Mouse (Mus musculus) spleen, adult 18-20 months (tissue): ENCODE measurements around the gene Zmynd8.
A peak's percentile ranks its signal among the peaks of the same experiment; 100 is the strongest.

Experiments used
- DNase-seq, 2 experiments: peaks; one replicate each; pipeline ENCODE4 v3.0.0; 2022; ENCODE audit warnings: mixed read lengths in 2 of 2

Gene Zmynd8

DNA sequence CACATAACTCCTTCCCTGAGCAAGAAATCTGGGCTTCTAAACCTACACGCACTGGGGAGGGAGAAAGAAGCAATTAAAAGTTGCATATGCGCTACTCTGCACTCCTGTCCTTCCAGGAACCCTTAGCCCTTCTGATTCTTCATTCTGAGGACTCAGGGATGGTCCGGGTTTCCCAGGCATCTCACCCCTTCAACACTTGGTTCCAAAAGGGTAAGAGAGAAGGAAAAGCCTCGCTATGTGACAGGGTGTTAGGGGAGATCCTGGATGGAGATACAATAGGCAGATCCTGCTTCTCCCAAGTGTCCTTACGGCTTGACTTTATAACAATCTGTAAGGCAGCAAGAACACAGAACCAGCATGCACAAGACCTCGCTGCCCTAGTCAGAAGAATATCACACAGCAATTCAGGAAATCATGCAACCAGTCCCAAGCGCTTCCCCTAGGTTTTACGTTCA is 19.9 kb downstream of the Zmynd8 start:
- no peak for DNase-seq

DNA sequence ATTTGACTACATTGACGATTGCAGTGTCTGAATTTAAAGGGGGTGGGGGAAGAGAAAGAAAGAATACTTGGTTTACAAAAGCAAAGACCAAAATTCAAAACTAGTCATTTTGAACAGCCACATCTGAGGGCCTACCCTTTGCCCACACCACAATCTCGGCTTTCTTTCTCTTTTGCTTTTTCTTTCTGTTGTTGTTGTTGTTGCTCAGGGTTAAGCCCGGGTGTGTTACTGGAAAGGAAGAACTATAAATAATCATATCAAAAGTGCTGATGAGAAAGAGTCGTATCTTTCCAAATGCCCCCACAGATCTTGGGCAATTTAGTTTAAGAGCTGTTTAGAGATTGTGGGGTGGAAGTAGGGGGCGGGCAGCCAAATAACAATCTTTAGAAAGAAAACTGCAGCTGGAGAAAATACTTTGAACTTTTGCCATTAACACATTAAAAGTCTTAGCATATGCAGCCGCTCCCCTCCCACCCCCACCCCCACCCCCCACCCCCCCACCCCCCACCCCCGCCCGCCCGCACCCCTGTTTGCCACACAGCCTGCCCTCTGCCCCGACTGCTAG is 20.7 kb downstream of the Zmynd8 start:
- DNase-seq: no peak

DNA sequence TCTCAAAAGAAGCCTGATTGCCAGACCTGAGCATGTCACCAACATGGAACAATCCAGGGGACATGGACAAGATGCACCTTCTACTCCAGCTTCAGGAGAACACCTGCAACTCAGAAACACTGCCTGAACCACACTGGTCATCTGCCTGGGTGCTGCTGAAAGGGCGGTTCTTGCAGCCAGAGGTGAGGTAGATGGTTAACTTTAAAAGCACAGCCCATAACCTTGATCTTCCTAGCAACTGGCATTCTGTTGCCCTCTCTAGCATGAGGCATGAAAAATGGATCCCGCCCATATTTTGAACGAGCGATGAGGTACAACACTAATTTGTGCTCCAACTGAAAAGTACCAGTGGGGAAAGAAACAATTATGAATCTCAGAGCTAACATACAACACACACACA is 21.6 kb downstream of the Zmynd8 start:
- DNase-seq: no peak

DNA sequence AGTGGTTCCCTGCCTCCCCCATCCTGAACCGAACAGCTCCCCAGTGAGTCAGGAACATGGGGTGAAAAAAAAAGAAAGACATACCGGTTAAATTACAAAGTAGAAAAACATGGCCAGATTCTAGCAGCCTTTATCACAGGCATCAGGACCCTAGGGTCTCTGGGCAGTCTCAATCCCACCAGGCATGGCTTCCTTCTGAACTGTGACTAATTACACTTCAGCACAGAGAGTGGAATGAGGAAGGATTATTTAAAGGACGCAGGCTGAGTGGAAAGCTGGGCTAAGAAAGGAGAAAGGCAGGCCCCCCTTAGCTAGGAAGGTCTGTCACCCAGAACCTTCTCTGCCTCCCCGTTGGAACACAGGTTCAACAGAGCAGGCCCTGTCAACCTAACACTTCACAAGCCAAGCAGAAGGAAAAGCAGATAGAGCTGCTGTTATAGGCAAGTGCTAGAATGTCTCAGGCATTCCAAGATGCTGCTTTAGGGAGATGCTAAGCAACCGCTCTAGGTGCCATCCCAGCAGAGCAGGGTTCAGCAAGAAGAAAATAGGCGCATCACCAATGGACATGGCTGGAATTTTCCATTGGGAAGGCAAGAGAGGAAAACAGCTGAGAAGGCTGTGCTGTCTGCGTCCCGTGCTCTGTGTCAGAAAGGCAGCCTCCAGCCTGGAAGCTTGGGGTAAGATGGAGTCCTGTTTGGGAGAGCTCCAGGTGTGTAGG is 22.5 kb downstream of the Zmynd8 start:
- DNase-seq: no peak

DNA sequence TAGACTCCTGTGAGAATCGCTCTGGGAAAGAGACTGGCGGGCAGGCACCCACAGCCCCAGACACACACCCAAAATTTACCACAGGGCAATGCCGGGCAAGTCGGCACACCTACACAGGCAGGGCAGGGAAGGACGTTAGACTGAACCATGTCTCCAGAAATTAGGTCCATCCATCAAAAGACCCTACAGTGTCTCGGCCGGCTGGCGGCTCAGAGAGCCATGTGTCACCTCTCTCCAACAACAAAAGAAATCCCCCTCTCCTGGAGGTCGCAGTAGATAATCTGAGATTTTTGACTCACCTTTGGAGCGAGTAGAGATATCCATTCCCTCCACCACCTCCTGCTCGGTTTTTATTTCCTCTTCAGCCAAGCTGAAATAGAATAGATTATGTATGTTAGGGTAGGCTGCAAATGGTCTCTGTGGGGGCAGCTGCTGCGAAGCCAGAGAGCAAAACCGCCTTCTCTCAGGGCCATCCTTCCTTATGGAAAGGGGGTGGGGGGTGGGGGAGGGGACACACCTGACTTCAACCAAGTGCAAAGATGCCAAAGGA is 23.3 kb downstream of the Zmynd8 start:
- no peak for DNase-seq

DNA sequence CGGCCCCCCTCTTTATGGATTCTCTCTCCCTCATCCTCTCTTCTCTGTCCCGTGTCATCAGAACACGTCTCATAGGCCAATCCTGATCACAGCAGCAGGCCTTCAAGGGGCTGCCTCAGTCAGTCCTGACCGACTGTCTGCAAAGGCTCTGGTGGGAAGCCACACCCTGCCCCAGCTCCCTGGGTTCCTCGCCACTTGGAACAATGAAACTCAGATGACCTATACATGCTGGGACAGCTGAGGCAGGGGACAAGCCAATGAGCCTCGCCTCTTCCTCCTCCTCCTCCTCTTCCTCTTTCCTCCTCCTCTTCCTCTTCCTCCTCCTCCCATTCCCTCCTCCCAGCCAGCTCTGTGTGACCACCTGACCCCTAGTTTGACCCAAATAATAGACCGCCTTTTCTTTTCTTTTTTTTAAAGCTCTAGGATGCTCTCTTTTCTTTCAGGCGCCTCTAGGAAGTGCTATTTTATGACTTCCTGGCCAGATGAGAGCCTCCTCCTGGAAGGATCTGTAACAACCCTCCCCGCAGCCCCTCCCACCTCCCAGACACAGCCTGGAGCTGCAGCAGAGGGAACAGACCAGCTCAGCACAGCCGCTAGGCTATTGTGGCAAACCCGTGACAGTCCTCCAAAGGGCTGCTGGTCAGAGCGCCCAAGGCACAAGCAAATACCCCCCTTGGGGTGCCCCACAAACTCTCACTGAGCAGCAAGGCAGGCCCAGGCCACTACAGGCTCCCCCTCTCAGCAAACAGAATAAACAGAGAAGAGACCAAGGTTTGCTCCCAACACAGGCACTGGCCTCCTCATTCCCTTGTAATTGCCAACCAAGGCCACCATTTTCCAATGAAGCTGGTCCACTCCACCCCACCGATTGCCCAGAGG is 24.1 kb downstream of the Zmynd8 start:
- DNase-seq: no peak

DNA sequence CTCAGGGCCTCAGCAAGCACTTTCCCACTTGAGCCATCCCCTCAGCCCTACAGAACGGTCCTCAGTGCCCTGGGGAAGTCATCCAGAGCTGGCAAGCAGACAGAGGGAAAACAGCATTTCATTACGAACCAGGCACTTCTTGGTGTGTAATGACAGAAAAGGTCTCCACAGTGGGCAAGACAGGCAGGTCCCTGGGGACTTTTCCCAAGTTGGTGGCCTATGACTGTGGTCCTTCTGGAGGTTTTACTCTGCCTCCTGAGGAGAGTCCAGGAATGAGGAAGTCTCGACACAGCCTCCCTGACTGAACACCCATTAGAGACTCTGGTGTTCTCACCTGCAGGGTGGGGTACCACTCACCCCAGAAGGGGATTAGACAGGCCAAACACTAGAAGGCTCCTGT is 25.0 kb downstream of the Zmynd8 start:
- no peak for DNase-seq

DNA sequence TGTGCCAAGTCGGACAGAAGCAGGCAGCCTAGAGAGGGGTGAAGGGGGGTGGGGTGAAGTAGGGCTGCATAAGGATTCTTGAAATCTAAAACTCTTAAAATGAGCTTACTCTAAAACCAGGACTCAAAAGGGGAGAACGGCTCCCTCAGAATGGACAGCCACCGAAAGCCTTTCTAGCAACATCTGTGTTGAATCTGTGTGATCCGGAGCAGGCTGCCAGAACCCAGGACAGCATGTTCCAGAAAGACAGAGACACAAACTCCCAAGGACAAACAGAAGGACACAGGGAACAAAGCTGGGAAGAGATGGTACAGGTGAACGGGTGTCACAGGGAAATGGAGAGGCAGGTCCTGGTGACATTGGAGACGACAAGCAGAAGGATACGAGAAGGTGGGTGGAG is 25.6 kb downstream of the Zmynd8 start:
- no peak for DNase-seq

DNA sequence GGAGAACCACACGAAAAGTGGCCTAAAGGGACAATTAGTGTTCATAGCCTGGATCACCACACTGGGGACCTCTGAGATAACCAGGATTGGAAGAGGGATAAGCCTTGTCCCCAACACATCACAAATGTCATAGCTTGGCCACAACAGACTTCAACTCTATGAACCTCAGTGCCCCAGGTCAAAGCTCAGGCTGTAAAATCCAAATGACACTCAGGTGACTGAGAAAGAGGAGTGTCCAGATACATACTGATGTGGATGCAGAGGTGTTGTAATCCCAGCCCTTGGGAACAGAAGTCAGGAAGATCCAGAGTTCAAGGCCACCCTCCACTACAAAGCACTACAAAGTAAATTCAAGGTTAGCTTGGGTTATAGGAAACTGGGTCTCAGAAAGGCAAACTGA is 29.6 kb downstream of the Zmynd8 start:
- no peak for DNase-seq

DNA sequence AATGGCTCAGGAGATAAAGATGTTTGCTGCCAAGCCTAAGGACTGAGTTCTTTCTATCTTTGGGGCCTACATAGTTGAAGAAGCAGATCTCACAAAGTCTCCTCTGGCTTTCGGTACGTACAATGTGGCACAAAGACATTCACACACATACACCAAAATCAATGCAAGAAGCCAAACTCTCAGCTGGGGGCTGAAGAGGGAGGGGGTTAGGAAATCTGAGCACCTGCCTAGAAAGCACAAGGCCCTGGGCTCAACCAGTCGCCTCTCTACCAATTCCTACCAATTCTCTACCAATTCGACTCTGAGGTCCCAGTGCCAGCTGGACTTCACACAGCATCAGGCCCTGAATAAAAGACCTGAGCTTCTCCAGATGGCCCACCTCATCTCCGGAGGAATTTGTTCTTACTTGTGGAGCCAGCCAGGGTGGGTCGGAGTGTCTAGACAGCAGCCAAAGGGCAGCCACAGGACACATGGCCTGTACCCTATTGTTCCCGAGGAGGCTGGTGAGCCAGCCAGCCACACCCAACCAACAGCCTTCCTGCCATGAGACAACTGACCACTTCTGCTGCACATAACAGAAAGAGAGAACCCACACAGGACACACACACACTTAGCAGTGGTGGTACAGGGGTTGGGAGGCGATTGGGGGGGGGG is 30.2 kb downstream of the Zmynd8 start:
- DNase-seq: no peak

DNA sequence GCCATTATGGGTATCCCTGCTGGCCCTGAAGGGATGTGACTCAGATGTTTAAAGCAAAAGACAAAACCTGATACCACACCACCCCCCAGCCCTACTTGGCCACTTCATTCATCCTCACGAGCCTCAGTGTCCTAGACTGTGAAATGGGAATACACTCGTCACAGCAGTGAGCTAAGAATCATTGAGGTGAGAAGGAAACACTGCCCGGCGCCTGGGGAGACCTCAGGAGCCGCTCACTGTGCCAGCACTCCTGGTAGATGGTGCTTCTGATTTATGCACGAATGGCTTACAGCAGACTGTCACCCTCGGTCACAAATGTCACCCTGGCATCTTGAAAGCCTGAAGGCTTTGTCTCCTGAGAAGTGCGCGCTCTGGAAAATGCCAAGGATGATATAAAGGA is 31.3 kb downstream of the Zmynd8 start:
- DNase-seq: no peak

DNA sequence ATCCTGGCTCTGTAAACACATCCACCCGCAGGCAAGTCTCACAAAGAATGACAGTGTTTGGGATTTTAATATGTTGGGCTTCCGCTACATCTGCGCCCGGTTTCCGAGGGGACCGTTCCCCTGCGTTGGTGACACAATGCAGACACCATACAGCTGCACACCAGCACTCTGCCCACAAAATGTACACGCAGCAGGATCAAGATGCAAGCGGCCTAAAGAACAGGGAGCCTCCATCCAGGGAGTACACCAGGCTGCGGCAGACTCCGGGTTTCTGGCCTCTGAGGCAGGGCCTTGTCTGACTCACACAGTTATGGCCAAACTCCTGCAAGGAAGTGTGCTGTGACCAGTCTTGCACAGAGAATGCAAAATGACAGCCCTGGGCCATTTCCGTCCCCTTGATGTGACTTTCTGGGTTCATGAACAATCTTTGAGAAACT is 31.8 kb downstream of the Zmynd8 start:
- no peak for DNase-seq

DNA sequence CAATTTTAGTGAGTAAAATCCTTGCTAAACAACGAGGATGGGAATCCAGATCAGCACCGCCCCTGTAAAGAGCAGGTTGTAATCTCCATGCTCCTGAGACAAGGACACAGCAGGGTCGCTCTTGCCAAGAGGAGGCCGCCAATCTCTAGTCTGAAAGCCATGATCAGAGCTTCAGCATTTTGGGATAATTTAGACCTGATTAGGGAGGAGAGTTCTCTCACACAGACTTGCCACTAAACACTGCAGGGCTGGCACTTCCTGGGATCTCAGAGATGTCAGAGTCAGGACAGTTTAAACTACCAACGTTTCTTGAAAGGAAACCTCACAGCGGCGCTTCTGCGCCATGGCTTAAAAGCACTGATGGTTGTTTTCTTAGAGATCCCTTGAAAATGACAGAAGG is 32.4 kb downstream of the Zmynd8 start:
- DNase-seq: no peak

DNA sequence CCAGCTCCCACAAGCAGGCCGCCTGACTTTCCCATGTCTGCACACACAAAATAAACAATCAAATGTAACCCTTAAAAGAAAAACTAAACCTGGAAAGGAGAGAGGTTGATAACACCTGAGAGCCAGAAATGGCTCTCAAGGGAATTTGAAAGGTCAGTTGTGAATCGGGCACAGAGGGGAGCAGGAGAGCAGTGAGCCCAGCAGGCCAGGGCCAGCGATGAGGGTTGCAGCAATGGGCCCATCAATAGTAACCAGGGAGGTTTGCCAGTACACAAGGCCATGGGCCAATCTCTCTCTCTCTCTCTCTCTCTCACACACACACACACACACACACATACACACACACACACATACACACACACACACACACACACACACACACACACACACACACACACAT is 34.0 kb downstream of the Zmynd8 start:
- DNase-seq: no peak

DNA sequence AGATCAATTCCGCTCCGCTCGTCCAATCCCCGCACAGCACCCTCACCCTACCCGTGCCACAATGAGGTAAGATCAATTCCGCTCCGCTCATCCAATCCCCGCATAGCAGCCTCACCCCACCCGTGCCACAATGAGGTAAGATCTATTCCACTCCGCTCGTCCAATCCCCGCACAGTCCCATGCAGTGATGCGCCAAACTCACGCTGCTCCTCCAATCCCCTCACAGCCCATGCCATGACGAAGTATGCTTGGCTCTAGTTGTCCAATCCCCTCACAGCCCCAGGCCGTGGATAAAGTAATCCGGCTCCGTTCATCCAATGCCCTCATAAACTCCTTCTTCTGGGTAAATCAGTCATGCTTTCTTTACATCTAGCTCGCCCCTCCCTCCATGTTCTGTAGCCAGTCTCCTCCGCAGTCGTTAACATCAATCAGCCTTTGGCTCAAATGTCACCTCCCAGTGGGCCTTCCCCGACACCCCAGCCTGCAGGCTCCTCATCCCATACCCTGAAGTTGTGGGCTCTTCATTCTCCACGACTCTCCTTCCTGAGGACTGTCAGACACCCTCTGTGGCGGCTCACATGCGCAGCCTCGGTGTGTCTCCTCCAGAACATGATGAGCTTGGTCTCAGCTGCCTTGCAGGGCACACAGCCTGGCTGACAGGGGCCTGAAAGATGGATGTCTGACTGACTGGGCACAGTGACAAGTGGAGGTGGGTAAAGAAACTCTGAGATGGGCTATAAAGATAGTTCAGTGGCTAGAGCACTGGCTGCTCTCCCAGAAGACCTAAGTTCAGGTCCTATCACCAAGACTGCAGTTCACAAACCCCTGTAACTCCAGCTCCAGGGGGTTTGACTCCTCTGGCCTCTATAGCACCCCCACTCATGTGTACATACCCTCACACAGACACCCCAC is 36.9 kb downstream of the Zmynd8 start:
- no peak for DNase-seq

DNA sequence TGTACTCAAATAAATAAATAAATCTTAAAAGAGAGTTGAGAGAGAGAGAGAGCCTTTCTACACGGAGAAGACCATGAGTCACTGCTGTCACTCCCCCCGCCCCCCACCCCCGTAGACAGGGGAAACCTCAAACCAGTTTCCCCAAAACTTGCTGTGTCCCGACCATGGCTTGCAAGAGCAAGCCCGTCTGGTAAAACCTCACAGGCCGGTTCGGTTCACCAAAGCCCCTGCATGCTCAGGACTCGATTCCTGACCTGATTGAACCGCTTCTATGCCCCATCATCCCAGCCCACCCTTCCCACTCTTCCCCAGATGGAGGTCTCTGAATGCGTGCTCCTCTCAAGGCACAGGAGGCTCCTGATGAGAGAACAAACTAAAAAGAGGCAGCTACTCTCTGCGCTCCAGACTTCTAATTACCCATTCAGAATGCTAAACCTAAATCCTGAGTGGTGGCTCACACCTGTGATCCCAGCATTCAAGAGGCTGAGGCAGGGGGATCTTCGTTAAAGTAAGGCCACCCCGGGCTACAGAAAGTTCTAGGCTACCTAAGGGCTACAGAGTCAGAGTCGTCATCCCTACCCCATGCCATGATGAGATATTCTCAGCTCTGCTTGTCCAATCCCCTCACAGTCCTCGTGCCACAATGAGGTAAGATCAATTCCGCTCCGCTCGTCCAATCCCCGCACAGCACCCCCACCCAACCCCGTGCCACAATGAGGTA is 37.7 kb downstream of the Zmynd8 start:
- DNase-seq: no peak

DNA sequence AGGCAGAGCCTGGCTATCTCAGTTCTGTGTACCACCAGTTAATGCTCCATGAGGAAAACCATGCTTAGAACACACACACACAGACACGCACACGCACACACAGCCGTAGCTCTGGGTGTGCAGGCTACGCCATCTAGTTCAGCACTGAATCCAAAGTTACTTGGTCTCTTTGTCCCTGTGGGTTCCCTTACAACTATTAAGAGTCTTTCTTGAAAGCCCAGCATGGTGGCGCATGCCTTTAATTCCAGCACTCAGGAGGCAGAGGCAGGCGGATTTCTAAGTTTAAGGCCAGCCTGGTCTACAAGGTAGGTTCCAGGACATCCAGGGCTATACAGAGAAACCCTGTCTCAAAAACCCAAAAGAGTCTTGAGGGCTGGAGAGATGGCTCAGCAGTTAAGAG is 38.4 kb downstream of the Zmynd8 start:
- no peak for DNase-seq

DNA sequence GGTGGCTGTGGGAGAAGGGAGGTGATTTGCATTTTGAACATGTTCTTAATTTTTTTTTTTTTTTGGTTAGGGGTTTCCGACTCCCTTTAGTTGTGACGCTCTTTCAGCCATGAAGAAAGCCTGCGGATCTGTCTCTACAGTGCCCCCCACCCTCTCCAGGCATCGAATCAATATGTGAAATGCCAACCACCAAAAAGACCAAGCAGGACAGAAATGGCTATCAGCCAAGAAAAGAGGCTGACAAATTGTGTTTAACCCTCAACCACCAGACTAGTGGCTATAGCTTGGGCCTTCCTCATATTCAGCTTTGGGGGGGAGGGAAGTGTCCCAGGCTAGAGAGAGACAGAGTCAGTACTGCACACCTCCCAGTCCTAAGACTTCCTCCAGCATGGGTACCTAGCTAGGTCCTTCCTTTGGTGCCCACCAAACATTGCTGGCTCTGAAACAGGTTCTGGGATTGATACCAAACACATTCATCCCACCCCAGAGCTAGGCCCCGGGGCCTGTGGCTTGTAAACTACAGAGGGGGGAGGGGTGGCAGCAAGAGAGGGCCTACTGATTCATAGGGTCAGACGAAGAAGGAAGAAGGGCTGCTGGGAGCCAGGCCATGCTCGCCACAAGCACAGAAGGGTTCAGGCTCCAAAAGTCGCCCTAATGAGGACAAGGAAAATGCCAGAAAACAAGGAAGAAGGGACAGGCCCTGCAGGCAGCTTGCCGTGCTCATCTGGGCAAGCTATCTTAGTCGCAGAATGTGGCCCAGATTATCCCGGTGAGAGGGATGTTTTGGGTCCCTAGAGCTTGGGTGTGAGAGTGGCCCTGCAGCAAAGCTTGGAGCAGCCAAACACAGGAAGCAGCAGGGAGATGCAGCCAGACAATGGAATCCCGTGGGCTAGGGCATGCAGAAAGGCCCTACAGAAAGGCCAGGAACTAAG is 40.1 kb downstream of the Zmynd8 start:
- DNase-seq: no peak

DNA sequence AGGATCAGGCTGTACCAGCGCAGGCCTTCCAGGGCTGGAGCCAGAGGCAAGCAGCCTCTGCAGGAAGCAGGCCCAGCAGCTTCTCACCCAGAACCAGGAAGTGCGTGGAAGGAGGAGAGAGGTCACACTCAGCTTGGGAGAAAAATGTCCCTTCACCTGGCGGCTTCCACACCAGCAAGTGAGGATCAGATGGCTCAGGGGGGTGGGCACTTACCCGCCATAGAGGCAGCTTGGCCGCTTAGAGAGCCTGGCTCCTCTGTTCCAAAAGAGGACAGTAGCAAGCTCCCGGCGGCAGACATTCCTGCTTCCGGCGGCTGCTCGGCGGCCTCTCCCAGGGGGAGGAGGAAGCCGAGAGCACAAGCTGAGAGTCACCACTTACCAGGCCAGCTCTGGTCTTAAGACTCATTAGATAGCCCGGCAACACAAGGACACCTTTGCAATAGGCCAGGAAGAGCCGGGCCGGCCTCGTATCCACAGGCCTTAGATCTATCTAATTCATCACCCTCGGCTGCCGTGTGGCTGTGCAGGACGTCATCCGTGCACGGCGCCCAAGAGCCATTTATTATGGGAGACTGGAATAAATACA is 40.9 kb downstream of the Zmynd8 start:
- peak in 1 of 2 experiments; percentile 23 for DNase-seq

DNA sequence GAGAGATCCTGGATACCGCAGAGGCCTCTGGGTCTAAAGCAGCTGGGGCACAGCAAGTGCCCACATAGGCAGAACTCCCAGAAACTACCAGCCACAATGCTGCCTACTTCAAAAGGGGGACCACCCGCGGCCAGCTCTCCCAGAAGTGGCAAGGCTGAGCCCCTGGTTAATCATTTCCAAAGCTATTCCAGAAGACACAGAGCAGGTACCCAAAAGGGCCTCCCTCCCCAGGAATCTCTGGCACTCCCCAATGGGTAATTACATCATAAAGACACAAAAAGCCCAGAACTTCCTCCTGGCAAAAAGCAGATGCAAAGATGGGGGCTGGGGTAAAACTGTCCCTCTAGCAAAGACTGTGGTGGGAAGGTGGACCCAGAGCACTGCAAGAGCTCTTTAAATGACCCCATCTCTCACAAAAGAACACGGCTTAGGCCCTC is 41.4 kb downstream of the Zmynd8 start:
- DNase-seq: no peak
